Mouse (Mus musculus) intestine, embryonic 14.5 days (tissue): ENCODE results near the gene Psma3. TPM values are rescaled to one million over a fixed set of nuclear protein-coding genes. Genes with fewer than 3 reads are reported as not detected.
A peak's percentile ranks its signal among the peaks of the same experiment; 100 is the strongest.

Experiments used
- ATAC-seq: fragments of 200-750 bp; cut with Nextera tagmentation; replicated peaks from 2 replicates; pipeline ENCODE4 v1.8.0; 2017; ENCODE audit warnings: low read depth, moderate number of reproducible peaks, moderate TSS enrichment, moderate library complexity; ENCODE audit not compliant: low FRiP score, low TSS enrichment
- DNase-seq: peaks from one replicate; pipeline ENCODE4 v3.0.0-alpha.2; 2018; ENCODE audit warnings: low spot score
- H3K27ac ChIP-seq: fragments of 300-500 bp; sonication (generic); 2 replicates; pipeline ENCODE4 v1.5.1; 2014; ENCODE audit warnings: low read depth, mild to moderate bottlenecking, control low read depth
- H3K27me3 ChIP-seq: fragments of 300-500 bp; sonication (generic); replicated peaks from 2 replicates; pipeline ENCODE4 v1.6.1; 2014; ENCODE audit warnings: low read length, control low read depth; ENCODE audit not compliant: control insufficient read depth, insufficient read depth
- H3K36me3 ChIP-seq: fragments of 300-500 bp; sonication (generic); 2 replicates; pipeline ENCODE4 v1.6.1; 2014; ENCODE audit warnings: low read length, control low read depth; ENCODE audit not compliant: control insufficient read depth, insufficient read depth
- H3K4me1 ChIP-seq: fragments of 300-500 bp; sonication (generic); replicated peaks from 2 replicates; pipeline ENCODE4 v1.6.1; 2014; ENCODE audit warnings: low read length, control low read depth, mixed read lengths; ENCODE audit not compliant: control insufficient read depth, insufficient read depth
- H3K4me2 ChIP-seq: fragments of 300-500 bp; sonication (generic); 2 replicates; pipeline ENCODE4 v1.6.1; 2014; ENCODE audit warnings: low read length
- H3K4me3 ChIP-seq: fragments of 300-500 bp; sonication (generic); 2 replicates; pipeline ENCODE4 v1.5.1; 2014; ENCODE audit warnings: low read depth, low read length, control low read depth, mixed read lengths
- H3K9ac ChIP-seq: fragments of 300-500 bp; sonication (generic); 2 replicates; pipeline ENCODE4 v1.6.1; 2014; ENCODE audit warnings: mild to moderate bottlenecking, low read length
- H3K9me3 ChIP-seq: fragments of 300-500 bp; sonication (generic); 2 replicates; pipeline ENCODE4 v1.6.1; 2016; ENCODE audit warnings: low read length, control low read depth; ENCODE audit not compliant: control insufficient read depth
- WGBS: fragments of 180-500 bp; shearing (Covaris S2); extraction: QIAGEN DNeasy Blood & Tissue Kit; methylation state at CpG from one replicate; pipeline ENCODE4 v1.1.7; 2014; 5-methylcytosine and 5-hydroxymethylcytosine counted together
- polyA plus RNA-seq: library from polyadenylated mRNA; unstranded; fragments of >200 nt; fragmentation: Nextera tagmentation; extraction: Ambion mirVana; gene quantifications from 2 replicates; pipeline ENCODE4 v1.2.1, GENCODE M21; 2014

The Psma3 gene
- polyA plus RNA-seq, 1 experiment from 2014 or later: 593 TPM

DNA sequence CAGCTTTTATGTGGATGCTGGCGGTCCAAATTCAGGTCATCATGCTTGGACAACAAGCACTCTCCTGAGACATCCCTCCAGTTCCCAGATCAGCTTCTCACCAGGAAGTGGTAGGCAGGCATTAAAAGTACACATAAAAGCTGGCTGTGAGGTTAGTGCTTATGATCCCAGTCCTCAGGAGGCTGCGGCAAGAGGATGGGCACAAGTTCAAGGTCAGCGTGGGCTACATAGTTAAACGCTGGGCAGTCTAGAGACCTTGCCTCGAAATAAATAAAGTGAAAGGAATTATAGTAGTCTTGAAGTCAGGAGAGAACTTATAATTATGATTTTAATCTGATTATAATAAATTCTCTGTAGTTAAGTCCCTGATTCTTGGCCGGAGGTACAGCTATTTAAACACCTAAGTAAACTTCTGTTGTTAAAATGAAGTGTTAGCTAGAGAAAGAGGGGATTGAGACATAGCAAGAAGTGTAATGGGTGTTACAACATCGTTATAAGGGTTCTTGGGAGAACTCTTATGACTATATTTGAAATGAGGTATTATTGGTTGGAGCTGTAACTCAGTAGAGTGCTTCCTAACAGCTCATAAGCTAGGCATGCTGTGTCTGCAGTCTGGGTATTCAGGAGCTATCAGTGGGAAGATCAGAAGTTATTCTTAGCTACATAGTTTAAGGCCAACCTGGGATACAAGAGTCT is 10.6 kb downstream of the Psma3 start:
- H3K27me3 ChIP-seq: no peaks in the 10 kb centered on the region
- no peaks in the 10 kb centered on the region for H3K4me1 ChIP-seq
- no peak overlapping the region for H3K27ac ChIP-seq
- 95% methylated on average over 7 of the region's 7 CpGs for WGBS
- peaks cover 85% of the 10 kb centered on the region for H3K36me3 ChIP-seq
- ATAC-seq (no peak), DNase-seq (peak; percentile 18)
- H3K9ac ChIP-seq: no peak overlapping the region
- no peak overlapping the region for H3K4me3 ChIP-seq
- no peak overlapping the region for H3K4me2 ChIP-seq
- no peaks in the 10 kb centered on the region for H3K9me3 ChIP-seq

DNA sequence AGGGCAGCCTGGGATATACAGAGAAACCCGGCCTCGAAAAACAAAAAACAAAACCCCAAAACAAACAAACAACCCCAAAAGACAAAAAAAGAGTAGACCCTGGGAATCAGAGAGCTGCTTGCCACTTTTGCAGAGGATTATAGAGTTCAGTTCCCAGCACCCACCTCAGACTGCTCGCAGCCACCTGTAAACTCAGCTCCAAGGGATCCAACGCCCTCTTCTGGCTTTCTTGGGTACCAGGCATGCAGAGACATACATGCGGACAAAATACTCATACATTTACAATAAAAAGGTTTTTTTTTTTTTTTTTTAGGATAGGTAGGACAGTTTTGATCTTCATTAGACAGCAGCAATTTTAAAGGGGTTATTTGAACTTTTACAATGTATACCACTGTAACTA is 22.8 kb downstream of the Psma3 start:
- no peak for DNase-seq
- no peak overlapping the region for H3K4me3 ChIP-seq
- WGBS: 88% methylated on average over 5 of the region's 5 CpGs
- no peaks in the 10 kb centered on the region for H3K27me3 ChIP-seq
- no peak for ATAC-seq
- no peaks in the 10 kb centered on the region for H3K9me3 ChIP-seq
- no peak overlapping the region for H3K27ac ChIP-seq
- peaks cover 50% of the 10 kb centered on the region for H3K36me3 ChIP-seq
- no peak overlapping the region for H3K4me2 ChIP-seq
- no peak overlapping the region for H3K9ac ChIP-seq
- H3K4me1 ChIP-seq: peaks cover 6% of the 10 kb centered on the region; the same call in 1 of the 2 replicates

DNA sequence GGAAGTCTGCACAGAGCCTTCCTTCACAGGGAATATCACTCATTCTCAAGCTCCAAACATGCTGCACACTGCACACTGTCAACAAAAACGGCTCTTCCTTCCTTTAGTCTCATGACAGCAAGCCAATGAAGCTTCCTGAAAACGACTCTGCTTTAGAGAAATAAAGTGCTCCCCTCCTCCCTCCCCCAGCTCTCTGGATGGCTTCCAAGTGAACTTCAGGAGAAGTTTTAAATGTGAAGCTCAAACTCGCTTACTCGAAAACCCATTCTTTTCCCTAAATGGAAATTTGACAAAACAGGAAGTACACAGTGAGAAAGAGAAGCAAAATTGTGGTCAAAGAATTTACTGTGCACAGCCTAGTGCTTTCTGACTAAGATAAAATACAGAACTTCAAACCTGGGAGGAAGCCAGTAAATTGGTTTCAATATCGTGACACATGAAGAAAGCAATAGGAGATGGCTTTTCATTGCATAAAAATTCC is 25.0 kb downstream of the Psma3 start:
- Histone ChIP-seq H3K36me3 (peaks cover 41% of the 10 kb centered on the region), H3K9me3 (no peaks in the 10 kb centered on the region), H3K4me3 (no peak overlapping the region), H3K27me3 (no peaks in the 10 kb centered on the region), H3K9ac (no peak overlapping the region), H3K27ac (peak overlapping the region; percentile 44; the same call in 1 of the 2 replicates), H3K4me1 (peaks cover 6% of the 10 kb centered on the region; the same call in 1 of the 2 replicates), H3K4me2 (0 out of 2 replicates have a peak overlapping the region, but pooled peaks have one; percentile 2)
- peak; percentile 66 for DNase-seq
- ATAC-seq: no peak
- 26% methylated on average over 5 of the region's 5 CpGs for WGBS

DNA sequence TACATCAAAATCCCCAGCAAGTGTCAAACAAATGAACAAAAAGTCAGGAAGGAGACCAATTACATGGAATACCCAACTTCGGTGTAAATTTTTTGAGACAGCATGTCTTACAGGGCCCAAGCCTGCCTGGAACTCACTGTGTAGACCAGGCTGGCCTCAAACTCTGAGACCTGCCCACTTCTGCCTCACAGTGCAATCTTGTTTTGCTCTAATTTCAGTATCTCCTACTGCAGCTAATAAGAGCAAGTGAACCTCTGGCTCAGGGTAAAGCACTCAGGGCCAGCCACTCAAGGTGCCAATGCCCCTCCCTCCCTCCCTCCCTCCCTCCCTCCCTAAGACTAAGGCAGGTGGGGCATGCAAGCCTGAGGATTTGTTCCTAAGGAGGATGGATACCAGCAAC is 25.9 kb downstream of the Psma3 start:
- no peaks in the 10 kb centered on the region for H3K27me3 ChIP-seq
- peaks cover 6% of the 10 kb centered on the region; the same call in 1 of the 2 replicates for H3K4me1 ChIP-seq
- ATAC-seq (no peak), DNase-seq (no peak)
- peaks cover 41% of the 10 kb centered on the region for H3K36me3 ChIP-seq
- no peak overlapping the region for H3K9ac ChIP-seq
- no peak overlapping the region for H3K27ac ChIP-seq
- H3K4me3 ChIP-seq: no peak overlapping the region
- H3K4me2 ChIP-seq: no peak overlapping the region
- 95% methylated on average over 1 of the region's 1 CpGs for WGBS
- H3K9me3 ChIP-seq: no peaks in the 10 kb centered on the region

DNA sequence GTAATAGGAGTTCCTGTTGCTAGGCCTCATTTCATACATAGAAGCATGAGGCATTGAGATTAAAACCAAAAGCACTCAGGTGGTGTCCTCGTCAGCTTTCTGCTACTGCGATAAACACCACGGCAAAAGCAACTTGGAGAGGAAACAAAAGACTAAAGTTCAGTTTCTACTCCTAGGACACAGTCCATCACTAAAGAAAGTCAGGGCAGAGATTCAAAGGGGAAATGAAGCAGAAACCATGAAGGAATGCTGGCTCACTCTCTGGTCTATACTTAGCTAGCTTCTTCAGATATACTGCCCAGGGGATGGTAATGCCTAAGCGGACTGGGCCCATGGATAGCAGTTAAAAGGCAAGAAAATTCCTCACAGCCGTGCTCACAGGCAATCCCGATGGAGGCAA is 27.0 kb downstream of the Psma3 start:
- no peak for DNase-seq
- WGBS: 81% methylated on average over 6 of the region's 6 CpGs

DNA sequence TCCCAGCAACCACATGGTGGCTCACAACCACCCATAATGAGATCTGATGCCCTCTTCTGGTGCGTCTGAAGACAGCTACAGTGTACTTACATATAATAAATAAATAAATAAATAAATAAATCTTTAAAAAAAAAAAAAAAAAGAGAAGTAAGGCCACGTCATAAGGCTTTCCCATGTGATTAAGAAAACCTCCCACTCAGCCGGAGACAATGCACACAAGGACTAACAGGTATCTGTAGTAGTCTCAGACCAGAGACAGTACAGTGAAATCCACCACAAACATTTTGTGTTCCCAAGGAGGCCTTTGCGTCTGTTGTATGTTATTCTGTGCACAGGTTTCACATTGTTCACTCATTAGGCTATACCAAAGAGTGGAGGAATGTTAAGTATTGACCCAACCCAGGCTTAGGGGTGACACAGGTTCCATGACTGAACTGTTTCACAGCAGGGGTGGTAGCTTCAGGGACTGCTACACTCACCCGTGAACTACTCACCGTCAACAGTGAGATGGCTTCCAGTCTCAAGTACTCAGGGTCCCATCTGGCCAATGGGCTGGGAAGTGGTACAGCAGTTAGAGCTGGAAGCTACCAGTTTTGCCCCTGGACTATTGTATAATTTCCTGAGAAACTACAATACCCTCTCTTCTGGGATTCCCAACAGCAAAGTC is 29.5 kb downstream of the Psma3 start:
- Histone ChIP-seq H3K27ac (no peak overlapping the region), H3K27me3 (no peaks in the 10 kb centered on the region), H3K4me2 (no peak overlapping the region), H3K4me1 (peaks cover under 1% of the 10 kb centered on the region; the same call in 1 of the 2 replicates), H3K4me3 (no peak overlapping the region), H3K9ac (no peak overlapping the region), H3K9me3 (no peaks in the 10 kb centered on the region), H3K36me3 (peaks cover 54% of the 10 kb centered on the region)
- ATAC-seq (no peak), DNase-seq (no peak)
- 80% methylated on average over 5 of the region's 6 CpGs for WGBS

More for the DNA sequence above, 27.0 kb downstream of the Psma3 start:
- ATAC-seq: no peak
- Histone ChIP-seq H3K27me3 (no peaks in the 10 kb centered on the region), H3K4me2 (no peak overlapping the region), H3K4me3 (no peak overlapping the region), H3K9ac (no peak overlapping the region), H3K4me1 (peaks cover 6% of the 10 kb centered on the region; the same call in 1 of the 2 replicates), H3K36me3 (peaks cover 41% of the 10 kb centered on the region), H3K27ac (no peak overlapping the region), H3K9me3 (no peaks in the 10 kb centered on the region)

DNA sequence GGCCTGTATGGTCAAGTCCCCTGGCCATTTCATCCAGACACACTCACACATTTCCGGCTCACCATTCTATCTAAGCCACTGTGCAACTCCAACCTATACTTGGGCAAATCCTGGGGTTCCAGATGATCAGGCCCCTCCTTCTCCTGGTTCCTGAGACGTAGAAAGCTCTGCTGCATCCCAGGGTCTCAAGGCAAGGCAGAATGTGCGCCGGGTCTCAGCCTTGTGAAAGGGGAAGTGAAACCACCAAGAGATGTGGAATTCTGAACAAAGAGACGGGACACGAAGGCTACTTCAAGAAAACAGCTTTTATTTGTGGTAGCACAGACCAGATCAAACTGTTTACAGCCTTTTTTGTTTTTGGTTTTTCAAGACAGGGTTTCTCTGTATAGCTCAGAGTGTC is 31.7 kb downstream of the Psma3 start:
- Histone ChIP-seq H3K4me2 (no peak overlapping the region), H3K9ac (no peak overlapping the region), H3K9me3 (no peaks in the 10 kb centered on the region), H3K4me1 (no peaks in the 10 kb centered on the region), H3K4me3 (no peak overlapping the region), H3K36me3 (peaks cover 76% of the 10 kb centered on the region), H3K27me3 (no peaks in the 10 kb centered on the region), H3K27ac (no peak overlapping the region)
- DNase-seq: no peak
- ATAC-seq: no peak
- 94% methylated on average over 6 of the region's 6 CpGs for WGBS

DNA sequence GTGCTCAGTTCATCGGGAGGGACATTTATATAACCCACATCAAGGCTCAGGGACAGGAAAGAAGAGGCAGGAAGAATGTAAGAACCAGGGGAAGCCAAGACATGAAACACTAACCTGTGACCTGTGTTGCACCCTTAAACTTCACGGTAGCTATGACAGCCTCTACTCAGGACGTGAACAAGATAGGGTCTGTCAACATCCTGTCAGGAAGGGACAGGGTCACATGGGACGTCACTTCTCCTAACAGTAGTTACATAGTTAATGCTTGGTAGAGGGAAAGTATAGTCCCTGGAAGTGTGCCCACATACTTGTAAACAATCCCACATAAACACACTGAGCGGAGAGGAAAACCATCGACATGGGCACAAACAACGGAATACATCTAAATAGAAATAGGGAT is 32.5 kb downstream of the Psma3 start:
- no peak for DNase-seq
- no peaks in the 10 kb centered on the region for H3K27me3 ChIP-seq
- H3K4me2 ChIP-seq: no peak overlapping the region
- H3K9me3 ChIP-seq: no peaks in the 10 kb centered on the region
- H3K36me3 ChIP-seq: peaks cover 79% of the 10 kb centered on the region
- no peaks in the 10 kb centered on the region; the same call in 1 of the 2 replicates for H3K4me1 ChIP-seq
- no peak overlapping the region for H3K27ac ChIP-seq
- H3K4me3 ChIP-seq: no peak overlapping the region
- ATAC-seq: no peak
- 78% methylated on average over 7 of the region's 7 CpGs for WGBS
- no peak overlapping the region for H3K9ac ChIP-seq
